Mouse (Mus musculus): ENCODE data around the gene Calm3. TPM values are rescaled to one million over a fixed set of nuclear protein-coding genes. Genes with fewer than 3 reads are reported as not detected.
A peak's percentile ranks its signal among the peaks of the same experiment; 100 is the strongest.

Calm3 gene
- polyA plus RNA-seq, 1 experiment from 2014 or later = 83.9 TPM

DNA sequence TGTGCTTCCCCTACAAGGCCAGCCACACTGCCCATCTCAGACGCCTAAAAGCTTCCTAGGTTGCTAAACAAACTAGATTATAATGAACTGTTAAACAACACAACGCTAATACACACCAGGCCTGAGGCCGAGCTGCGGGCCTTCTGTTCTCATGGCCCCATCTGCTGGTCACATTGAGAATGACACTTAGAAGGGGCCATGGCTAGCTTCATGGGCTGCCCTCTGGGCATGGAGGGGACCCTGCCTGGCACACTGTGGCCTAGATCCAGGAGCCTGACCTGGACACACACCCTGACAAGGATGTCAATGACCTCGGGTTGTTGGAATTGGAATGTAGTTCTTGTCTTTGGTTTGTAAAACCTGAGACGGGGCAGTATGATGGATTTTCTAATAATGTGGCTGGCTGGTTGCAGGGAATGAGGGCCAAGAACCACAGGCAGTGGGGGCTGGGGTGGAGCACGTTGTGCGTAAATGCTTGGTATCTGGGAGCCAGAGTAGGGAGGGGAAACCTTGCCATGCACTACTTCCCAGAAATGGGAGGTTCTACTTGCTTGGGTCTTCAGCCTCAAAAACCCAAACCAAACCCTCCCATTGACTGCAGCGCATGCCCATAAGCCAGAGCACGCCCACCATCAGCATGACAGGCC, 10.0 kb downstream of the Calm3 start:
- Histone ChIP-seq H3K4me3 (replicated peaks) (no peak overlapping the region), H3K27ac (replicated peaks) (no peak overlapping the region), H3K4me2 (no peak overlapping the region), H3K27me3 (peaks cover 11% of the 10 kb centered on the region), H3K9ac (no peak overlapping the region), H3K4me1 (replicated peaks) (peaks cover 10% of the 10 kb centered on the region), H3K36me3 (replicated peaks) (peaks cover 45% of the 10 kb centered on the region), H3K9me3 (replicated peaks) (no peaks in the 10 kb centered on the region)
- ATAC-seq (ENCODE audit: insufficient read depth) = peak; percentile 36; the same call in 1 of the 2 replicates
- WGBS (ENCODE audit: insufficient replicate concordance) = 28% methylated on average over 10 of the region's 10 CpGs

DNA sequence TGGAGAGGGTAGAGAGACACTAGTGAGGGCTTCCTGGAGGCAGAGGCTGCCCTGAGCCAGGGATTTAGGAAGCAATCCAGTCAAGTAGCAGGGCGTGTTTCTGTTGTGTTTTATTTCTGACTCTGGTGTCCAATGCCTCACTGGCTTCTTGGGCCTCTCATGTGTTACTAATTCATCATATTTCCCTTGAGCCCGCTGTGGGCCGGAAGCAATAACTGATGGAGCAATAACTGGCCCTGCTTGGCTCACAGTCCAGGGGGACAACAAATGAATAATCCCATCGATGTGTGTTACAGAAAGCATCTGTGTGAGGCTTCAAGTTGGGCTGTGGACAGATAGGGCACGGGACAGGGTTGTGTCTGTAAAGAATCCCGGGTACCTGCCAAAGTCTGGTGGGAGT, 11.6 kb downstream of the Calm3 start:
- WGBS (ENCODE audit: insufficient replicate concordance) = 70% methylated on average over 6 of the region's 6 CpGs
- H3K4me2 ChIP-seq = no peak overlapping the region
- H3K9ac ChIP-seq = no peak overlapping the region
- no peak overlapping the region for H3K27ac ChIP-seq (replicated peaks)
- no peak overlapping the region for H3K4me3 ChIP-seq (replicated peaks)
- no peaks in the 10 kb centered on the region for H3K9me3 ChIP-seq (replicated peaks)
- H3K36me3 ChIP-seq (replicated peaks) = peaks cover 30% of the 10 kb centered on the region
- H3K27me3 ChIP-seq = peaks cover 27% of the 10 kb centered on the region
- no peak for ATAC-seq (ENCODE audit: insufficient read depth)
- peaks cover 13% of the 10 kb centered on the region for H3K4me1 ChIP-seq (replicated peaks)

GRCm38 (mm10) chr7:16911904-16912303, 12.0 kb downstream of the Calm3 start:
- Histone ChIP-seq H3K27ac (replicated peaks) (no peak overlapping the region), H3K36me3 (replicated peaks) (peaks cover 25% of the 10 kb centered on the region), H3K4me2 (no peak overlapping the region), H3K9me3 (replicated peaks) (no peaks in the 10 kb centered on the region), H3K4me1 (replicated peaks) (peaks cover 15% of the 10 kb centered on the region), H3K4me3 (replicated peaks) (no peak overlapping the region), H3K9ac (no peak overlapping the region), H3K27me3 (peaks cover 31% of the 10 kb centered on the region)
- ATAC-seq (ENCODE audit: insufficient read depth) = no peak
- 74% methylated on average over 3 of the region's 3 CpGs for WGBS (ENCODE audit: insufficient replicate concordance)

GRCm38 (mm10) chr7:16909909-16910308, 14.0 kb downstream of the Calm3 start:
- H3K4me1 ChIP-seq (replicated peaks) = peaks cover 29% of the 10 kb centered on the region
- WGBS (ENCODE audit: insufficient replicate concordance) = 16% methylated on average over 10 of the region's 10 CpGs
- no peak overlapping the region for H3K4me3 ChIP-seq (replicated peaks)
- no peak overlapping the region for H3K27ac ChIP-seq (replicated peaks)
- no peak for ATAC-seq (ENCODE audit: insufficient read depth)
- H3K9me3 ChIP-seq (replicated peaks) = no peaks in the 10 kb centered on the region
- peaks cover 6% of the 10 kb centered on the region for H3K36me3 ChIP-seq (replicated peaks)
- peaks cover 37% of the 10 kb centered on the region for H3K27me3 ChIP-seq
- no peak overlapping the region for H3K4me2 ChIP-seq
- H3K9ac ChIP-seq = no peak overlapping the region

- H3K27ac ChIP-seq (replicated peaks) = no peak overlapping the region
- H3K4me1 ChIP-seq (replicated peaks) = peaks cover 33% of the 10 kb centered on the region
- H3K4me2 ChIP-seq = no peak overlapping the region
These were observed 15.1 kb downstream of the Calm3 start for GRCm38 (mm10) chr7:16908859-16909258.

GRCm38 (mm10) chr7:16908367-16908766, 15.5 kb downstream of the Calm3 start:
- no peaks in the 10 kb centered on the region for H3K9me3 ChIP-seq (replicated peaks)
- H3K36me3 ChIP-seq (replicated peaks) = no peaks in the 10 kb centered on the region
- H3K9ac ChIP-seq = no peak overlapping the region
- WGBS (ENCODE audit: insufficient replicate concordance) = 12% methylated on average over 11 of the region's 11 CpGs
- no peak overlapping the region for H3K4me3 ChIP-seq (replicated peaks)
- H3K27me3 ChIP-seq = peaks cover 37% of the 10 kb centered on the region
- peaks cover 37% of the 10 kb centered on the region for H3K4me1 ChIP-seq (replicated peaks)
- no peak for ATAC-seq (ENCODE audit: insufficient read depth)
- H3K27ac ChIP-seq (replicated peaks) = no peak overlapping the region
- H3K4me2 ChIP-seq = peak overlapping the region; percentile 35

More at GRCm38 (mm10) chr7:16908859-16909258, 15.1 kb downstream of the Calm3 start:
- Histone ChIP-seq H3K27me3 (peaks cover 37% of the 10 kb centered on the region), H3K9ac (no peak overlapping the region), H3K36me3 (replicated peaks) (no peaks in the 10 kb centered on the region), H3K4me3 (replicated peaks) (no peak overlapping the region), H3K9me3 (replicated peaks) (no peaks in the 10 kb centered on the region)
- ATAC-seq (ENCODE audit: insufficient read depth) = no peak
- 47% methylated on average over 11 of the region's 11 CpGs for WGBS (ENCODE audit: insufficient replicate concordance)

GRCm38 (mm10) chr7:16907842-16908241, 16.1 kb downstream of the Calm3 start:
- Histone ChIP-seq H3K27ac (replicated peaks) (no peak overlapping the region), H3K36me3 (replicated peaks) (no peaks in the 10 kb centered on the region), H3K9me3 (replicated peaks) (no peaks in the 10 kb centered on the region), H3K9ac (no peak overlapping the region), H3K4me1 (replicated peaks) (peaks cover 39% of the 10 kb centered on the region), H3K4me3 (replicated peaks) (no peak overlapping the region), H3K4me2 (peak overlapping the region; percentile 35), H3K27me3 (peaks cover 37% of the 10 kb centered on the region)
- WGBS (ENCODE audit: insufficient replicate concordance) = 37% methylated on average over 7 of the region's 7 CpGs
- no peak for ATAC-seq (ENCODE audit: insufficient read depth)

GRCm38 (mm10) chr7:16906889-16907559, 16.9 kb downstream of the Calm3 start:
- ATAC-seq (ENCODE audit: insufficient read depth) = no peak
- Histone ChIP-seq H3K9me3 (replicated peaks) (no peaks in the 10 kb centered on the region), H3K36me3 (replicated peaks) (no peaks in the 10 kb centered on the region), H3K9ac (no peak overlapping the region), H3K27ac (replicated peaks) (no peak overlapping the region), H3K4me1 (replicated peaks) (peaks cover 43% of the 10 kb centered on the region), H3K4me2 (no peak overlapping the region), H3K4me3 (replicated peaks) (no peak overlapping the region), H3K27me3 (peaks cover 37% of the 10 kb centered on the region)
- 80% methylated on average over 41 of the region's 41 CpGs for WGBS (ENCODE audit: insufficient replicate concordance)

DNA sequence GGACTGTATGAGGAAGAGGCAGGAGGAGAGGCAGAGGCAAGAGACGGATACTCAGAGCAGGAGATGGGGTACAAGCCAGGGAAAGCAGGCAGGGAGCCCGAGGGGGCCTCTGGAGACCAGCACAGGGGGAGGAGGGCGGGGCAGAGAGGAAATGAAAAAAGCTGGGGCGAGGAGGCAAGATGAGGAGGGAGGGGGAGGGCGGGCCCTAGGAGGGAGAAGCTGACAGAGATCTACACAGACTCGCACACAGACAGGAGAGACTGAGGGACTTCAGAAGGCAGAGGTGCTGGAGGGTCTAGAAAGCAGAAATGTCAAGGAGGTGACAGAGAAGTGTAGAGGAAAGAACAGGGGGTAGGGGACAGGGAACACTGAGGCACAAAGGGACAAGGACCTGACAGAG, 17.6 kb downstream of the Calm3 start, which contains the start of gene Ptgir:
Ptgir (plus strand) TSS at position 210 of the 400 bp plus-strand sequence.
- Histone ChIP-seq H3K4me1 (replicated peaks) (peaks cover 46% of the 10 kb centered on the region), H3K36me3 (replicated peaks) (no peaks in the 10 kb centered on the region), H3K9ac (no peak within 1 kb of the TSS), H3K27me3 (peaks cover 37% of the 10 kb centered on the region), H3K27ac (replicated peaks) (no peak within 1 kb of the TSS), H3K4me2 (peak within 1 kb of the TSS; percentile 8; the same call in 1 of the 2 replicates), H3K4me3 (replicated peaks) (no peak within 1 kb of the TSS), H3K9me3 (replicated peaks) (no peaks in the 10 kb centered on the region)
- 15% methylated on average over 6 of the region's 6 CpGs for WGBS (ENCODE audit: insufficient replicate concordance)
- no peak for ATAC-seq (ENCODE audit: insufficient read depth)

DNA sequence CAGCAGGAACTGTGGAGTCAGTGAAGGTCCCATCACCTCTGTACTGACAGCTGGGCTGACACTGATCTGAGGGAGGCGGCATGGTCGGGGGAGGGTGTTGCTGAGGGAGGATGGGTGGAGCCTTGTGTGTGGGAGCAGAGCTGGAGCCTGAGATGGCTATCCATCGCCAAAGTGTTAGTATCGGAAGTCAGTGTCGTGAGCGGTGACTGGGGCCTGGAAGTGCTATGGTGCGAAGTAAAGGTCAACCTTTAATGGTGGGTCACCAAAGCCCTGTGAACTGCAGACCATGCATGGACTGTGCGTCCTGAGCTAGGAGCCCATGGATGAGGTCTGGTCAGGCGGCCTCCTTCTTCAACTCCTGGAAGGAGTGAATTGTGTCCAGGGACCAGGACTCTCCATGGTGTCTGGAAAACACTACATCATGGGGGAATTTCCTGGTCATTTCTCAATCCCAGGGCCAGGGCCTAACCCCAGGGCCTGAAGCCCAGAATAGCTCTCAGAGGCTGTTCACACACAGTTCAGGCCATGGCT, 18.4 kb downstream of the Calm3 start:
- Histone ChIP-seq H3K4me1 (replicated peaks) (peaks cover 46% of the 10 kb centered on the region), H3K4me3 (replicated peaks) (no peak overlapping the region), H3K4me2 (no peak overlapping the region), H3K27me3 (peaks cover 40% of the 10 kb centered on the region), H3K9ac (no peak overlapping the region), H3K27ac (replicated peaks) (no peak overlapping the region), H3K9me3 (replicated peaks) (no peaks in the 10 kb centered on the region), H3K36me3 (replicated peaks) (no peaks in the 10 kb centered on the region)
- no peak; the same call in 1 of the 2 replicates for ATAC-seq (ENCODE audit: insufficient read depth)
- 26% methylated on average over 9 of the region's 9 CpGs for WGBS (ENCODE audit: insufficient replicate concordance)

DNA sequence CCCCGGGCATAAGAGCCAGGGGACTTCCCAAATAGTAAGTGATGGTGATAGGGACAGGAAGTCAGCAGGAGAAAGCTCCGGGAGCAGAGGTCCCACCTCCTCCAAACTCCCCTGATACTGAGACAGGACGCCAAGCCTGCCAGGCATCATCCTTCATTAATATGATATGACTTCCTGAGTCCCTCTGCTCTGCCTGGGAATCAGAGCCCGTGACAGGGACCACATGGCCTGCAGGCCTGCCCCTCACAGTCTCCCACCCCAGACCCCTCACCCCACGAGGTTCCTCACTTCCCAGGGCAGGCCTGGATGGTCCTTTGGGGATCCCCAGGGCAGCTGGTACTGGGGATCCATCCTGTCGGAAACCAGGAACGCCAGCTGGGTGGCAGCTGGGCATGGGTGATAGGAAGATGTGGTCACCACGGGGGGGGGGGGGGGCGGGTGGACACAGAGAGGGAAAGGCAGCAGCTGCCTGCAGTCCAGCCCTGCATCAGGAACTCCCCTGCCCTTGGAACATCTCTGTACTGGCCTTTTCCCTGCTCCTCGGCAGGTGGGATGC, 19.7 kb downstream of the Calm3 start:
- no peak overlapping the region for H3K4me2 ChIP-seq
- peaks cover 46% of the 10 kb centered on the region for H3K4me1 ChIP-seq (replicated peaks)
- H3K9ac ChIP-seq = no peak overlapping the region
- no peak for ATAC-seq (ENCODE audit: insufficient read depth)
- no peaks in the 10 kb centered on the region for H3K36me3 ChIP-seq (replicated peaks)
- H3K4me3 ChIP-seq (replicated peaks) = no peak overlapping the region
- peaks cover 43% of the 10 kb centered on the region for H3K27me3 ChIP-seq
- no peaks in the 10 kb centered on the region for H3K9me3 ChIP-seq (replicated peaks)
- H3K27ac ChIP-seq (replicated peaks) = no peak overlapping the region
- 40% methylated on average over 8 of the region's 10 CpGs for WGBS (ENCODE audit: insufficient replicate concordance)
